Mouse (Mus musculus): Measurements from ENCODE around the gene Arfip2.

Arfip2 gene

DNA sequence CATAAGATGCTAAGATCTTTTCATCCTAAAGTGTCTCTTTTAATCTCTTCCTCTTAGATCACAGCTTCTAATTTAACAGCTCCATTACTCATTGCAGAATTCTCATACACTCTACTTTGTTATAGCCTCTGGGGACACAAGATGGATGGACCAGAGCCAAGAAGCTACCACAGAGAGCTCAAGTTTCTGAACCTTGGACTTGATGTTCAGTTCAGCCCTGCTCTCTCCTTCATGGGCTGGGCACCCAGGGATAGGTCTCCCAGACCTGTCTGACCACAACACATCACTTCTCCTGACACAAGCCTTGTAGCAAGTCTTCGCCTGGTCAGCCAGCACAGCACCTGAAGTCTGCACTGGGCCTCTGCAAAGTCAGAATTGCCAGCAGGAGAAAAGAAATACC lies 25.8 kb downstream of the Arfip2 start:
- no peak for DNase-seq (ENCODE audit: low spot score in 2 of 2)

DNA sequence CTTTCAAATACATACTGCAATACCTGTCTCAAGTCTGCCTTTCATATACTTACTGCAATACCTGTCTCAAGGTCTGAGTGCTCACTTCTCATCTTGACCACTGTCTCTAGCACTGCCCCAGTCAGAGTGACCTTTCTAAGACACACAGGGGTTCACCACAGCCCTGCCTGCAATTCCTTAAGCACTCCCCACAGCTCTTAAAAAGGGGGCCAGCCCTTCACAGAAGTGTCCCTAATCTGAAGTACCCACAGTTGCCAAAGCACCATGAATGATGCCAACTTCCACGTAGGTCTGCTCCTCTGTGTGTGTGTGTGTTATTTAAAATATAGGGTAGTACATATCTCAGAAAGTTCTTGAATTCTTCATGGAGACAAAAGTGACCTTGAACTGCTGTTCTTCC lies 28.4 kb downstream of the Arfip2 start:
- DNase-seq (ENCODE audit: low spot score in 2 of 2): no peak

DNA sequence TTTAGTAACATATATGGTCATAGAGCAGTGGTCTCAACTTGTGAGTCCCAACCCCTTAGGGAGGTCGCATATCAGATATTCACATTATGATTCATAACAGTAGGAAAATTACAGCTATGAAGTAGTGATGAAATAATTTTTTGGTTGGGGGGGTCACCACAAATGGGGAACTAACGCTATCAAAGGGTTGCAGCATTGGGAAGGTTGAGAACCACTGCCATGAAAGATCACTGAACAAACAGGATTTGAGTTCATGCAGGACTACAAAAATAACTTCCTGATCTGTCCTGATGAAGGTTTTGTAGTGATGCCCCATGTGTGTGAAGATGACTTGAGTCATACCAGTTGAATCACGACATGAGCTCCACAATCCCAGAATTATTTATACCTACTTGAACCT lies 31.7 kb downstream of the Arfip2 start:
- DNase-seq (ENCODE audit: low spot score in 2 of 2): no peak

DNA sequence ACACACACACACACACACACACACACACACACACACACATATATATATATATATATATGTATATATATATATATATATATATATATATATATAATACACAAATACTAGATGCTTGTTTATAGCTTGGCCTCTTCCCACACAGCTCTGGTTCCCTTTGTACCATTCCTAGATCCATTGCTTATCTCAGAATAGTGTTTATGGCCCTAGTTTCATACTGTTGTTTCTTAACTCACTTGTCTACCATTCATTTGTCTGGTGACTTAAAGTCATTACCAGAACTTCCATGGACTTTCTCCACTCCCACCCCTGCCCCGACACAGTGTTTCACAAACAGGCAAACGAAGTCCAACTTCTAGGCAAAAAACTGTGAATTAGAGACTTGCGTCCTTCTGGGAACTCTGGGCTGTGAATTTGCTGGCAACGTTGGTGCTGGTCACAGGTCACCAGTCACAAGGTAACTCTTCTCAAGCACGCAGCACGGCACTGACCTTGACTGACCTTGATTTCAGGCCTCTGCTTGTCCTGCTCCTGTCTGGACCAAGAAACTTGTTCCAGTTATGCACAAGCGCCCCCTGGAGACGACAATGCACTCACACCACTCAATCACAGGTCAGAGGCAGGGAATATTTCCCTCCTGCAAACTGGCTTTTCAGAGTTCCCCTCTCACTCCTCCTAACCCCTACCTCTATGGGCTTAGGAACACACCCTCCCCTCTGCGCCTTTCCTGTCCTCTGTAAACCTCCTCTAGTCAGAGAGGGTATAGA lies 37.2 kb downstream of the Arfip2 start:
- peak; percentile 33 to 65 for DNase-seq (ENCODE audit: low spot score in 2 of 2)

DNA sequence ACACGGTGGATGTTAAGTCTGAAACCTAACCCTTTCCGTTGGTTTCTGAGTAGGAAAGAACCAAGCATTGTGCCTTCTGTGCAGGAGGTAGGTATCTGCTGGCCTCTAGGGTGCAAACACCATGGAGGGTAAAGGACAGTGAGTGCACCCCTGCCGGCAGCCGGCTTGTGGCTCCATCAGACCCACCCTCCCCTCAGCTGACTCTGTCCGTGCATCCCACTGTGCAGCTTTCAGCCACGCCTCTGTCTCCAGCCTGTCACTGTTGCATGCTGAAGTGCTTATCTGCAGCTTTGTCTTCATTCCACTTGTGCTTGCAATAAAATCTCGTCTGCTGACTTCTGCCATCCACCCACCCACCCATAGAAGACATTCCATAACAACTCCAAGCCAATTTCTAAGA lies 50.1 kb downstream of the Arfip2 start:
- DNase-seq (ENCODE audit: low spot score in 2 of 2): no peak

DNA sequence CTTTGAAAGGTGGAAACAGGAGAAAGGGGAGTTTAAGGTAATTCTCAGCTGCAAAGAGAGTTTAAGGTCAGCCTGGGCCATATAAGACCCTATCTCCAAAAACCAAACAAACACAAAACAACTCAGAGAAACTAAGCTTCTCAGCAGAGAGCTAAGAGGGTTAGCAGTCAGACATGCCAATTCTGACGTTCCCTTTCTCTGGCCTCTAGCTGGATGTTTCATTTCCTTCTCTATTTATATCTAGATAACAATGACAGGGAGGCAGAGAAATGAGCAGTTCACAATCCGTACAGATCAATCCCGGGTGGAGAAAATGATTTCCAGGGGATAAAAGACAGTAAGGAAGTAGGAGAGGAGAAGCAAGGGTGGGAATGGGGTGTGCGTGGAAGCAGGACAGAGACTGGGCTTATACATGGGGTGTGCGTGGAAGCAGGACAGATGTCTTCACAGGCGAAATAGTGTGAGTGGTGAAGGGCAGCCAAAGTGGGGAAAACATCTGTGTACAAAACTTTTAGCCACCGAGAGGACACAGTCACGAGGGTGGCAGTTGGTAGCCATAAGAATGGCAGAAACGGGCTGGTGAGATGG lies 51.8 kb downstream of the Arfip2 start:
- no peak for DNase-seq (ENCODE audit: low spot score in 2 of 2)

Data from heart, adult 9 months (tissue).